Mouse (Mus musculus) stomach, embryonic 16.5 days (tissue): ENCODE results near the gene Olfr157. TPM values are rescaled to one million over a fixed set of nuclear protein-coding genes. Genes with fewer than 3 reads are reported as not detected.
"Not testable (repeated sequence)": the region's sequence is repeated elsewhere in the genome, so short reads cannot be mapped to it uniquely, and the experiment has no call there.

Experiments used
- ATAC-seq: fragments of 200-750 bp; cut with Nextera tagmentation; 2 replicates; pipeline ENCODE4 v1.8.0; 2017; ENCODE audit warnings: moderate number of reproducible peaks, moderate TSS enrichment; ENCODE audit not compliant: insufficient read depth, low FRiP score
- H3K27ac ChIP-seq: fragments of 300-500 bp; sonication (generic); 2 replicates; pipeline ENCODE4 v1.5.1; 2014; ENCODE audit warnings: low read length
- H3K27me3 ChIP-seq: fragments of 300-500 bp; sonication (generic); 2 replicates; pipeline ENCODE4 v1.6.1; 2014; ENCODE audit warnings: low read length, control low read depth, mixed read lengths; ENCODE audit not compliant: control insufficient read depth, insufficient read depth
- H3K36me3 ChIP-seq: fragments of 300-500 bp; sonication (generic); 2 replicates; pipeline ENCODE4 v1.6.1; 2014; ENCODE audit warnings: low read length; ENCODE audit not compliant: control insufficient read depth, insufficient read depth
- H3K4me1 ChIP-seq: fragments of 300-500 bp; sonication (generic); 2 replicates; pipeline ENCODE4 v1.6.1; 2014; ENCODE audit warnings: low read length, control low read depth, mixed read lengths; ENCODE audit not compliant: control insufficient read depth, insufficient read depth
- H3K4me2 ChIP-seq: fragments of 300-500 bp; sonication (generic); 2 replicates; pipeline ENCODE4 v1.6.1; 2014; ENCODE audit warnings: low read depth, low read length, mixed read lengths
- H3K4me3 ChIP-seq: fragments of 300-500 bp; sonication (generic); replicated peaks from 2 replicates; pipeline ENCODE4 v1.5.1; 2014; ENCODE audit warnings: mild to moderate bottlenecking, low read length
- H3K9ac ChIP-seq: fragments of 300-500 bp; sonication (generic); 2 replicates; pipeline ENCODE4 v1.6.1; 2014; ENCODE audit warnings: low read length
- H3K9me3 ChIP-seq: fragments of 300-500 bp; sonication (generic); replicated peaks from 2 replicates; pipeline ENCODE4 v1.6.1; 2016; ENCODE audit warnings: low read length, control low read depth; ENCODE audit not compliant: control insufficient read depth
- WGBS: fragments of 180-500 bp; shearing (Covaris S2); extraction: QIAGEN DNeasy Blood & Tissue Kit; methylation state at CpG from one replicate; pipeline ENCODE4 v1.1.7; 2014; 5-methylcytosine and 5-hydroxymethylcytosine counted together
- polyA plus RNA-seq: library from polyadenylated mRNA; unstranded; fragments of >200 nt; fragmentation: Nextera tagmentation; extraction: Ambion mirVana; gene quantifications from 2 replicates; pipeline ENCODE4 v1.2.1, GENCODE M21; 2015

Gene Olfr157
- polyA plus RNA-seq, 1 experiment from 2014 or later: not detected

DNA sequence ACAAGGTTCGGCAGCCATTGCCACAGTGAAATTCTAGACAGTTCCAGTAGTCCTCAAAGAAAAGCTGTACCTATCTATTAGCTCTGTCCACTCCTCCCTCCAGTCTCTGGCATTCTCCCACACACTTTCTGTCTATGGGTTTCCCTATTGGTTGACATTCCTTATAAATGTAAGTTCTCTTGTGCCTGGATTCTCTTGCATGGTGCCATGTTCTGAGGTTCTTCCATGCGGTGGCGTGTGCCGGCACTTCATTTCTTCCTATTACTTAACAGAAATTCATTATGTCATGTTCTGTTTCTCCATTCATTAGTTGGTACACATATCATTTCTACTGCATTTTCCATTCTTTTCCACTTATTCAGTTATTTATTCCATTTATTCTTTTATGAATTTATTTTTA lies 11.2 kb downstream of the Olfr157 start:
- Histone ChIP-seq H3K27ac (no peak overlapping the region), H3K4me1 (no peaks in the 10 kb centered on the region), H3K4me2 (no peak overlapping the region), H3K4me3 (no peak overlapping the region), H3K36me3 (no peaks in the 10 kb centered on the region), H3K27me3 (no peaks in the 10 kb centered on the region), H3K9me3 (no peaks in the 10 kb centered on the region), H3K9ac (no peak overlapping the region)
- no peak for ATAC-seq
- 87% methylated on average over 4 of the region's 4 CpGs for WGBS

DNA sequence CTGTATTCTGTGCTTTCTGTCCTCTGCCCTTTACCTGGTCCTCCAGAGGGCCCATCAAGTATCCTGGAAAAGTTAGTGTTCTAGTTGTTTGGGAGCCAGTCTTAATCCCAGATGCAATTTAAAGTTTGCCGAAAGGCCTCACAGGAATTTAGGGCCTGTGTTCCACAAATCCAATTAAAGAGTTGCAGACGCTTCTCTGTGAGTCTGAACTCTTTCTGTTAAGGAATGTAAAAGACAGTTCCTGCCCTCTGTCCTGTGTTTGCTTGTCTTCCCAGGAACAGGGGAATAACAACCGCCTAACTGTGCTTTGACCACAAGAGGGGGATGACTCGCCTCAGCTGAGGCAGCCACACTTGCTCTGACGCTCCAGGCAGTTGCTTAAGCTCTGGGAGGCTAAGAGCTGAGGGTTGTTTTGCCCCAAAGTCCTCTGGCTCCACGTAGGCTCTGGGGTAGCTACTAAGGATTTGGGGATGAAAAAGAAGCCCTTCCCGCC lies 16.1 kb downstream of the Olfr157 start, which contains the start of gene Olfr156:
Gene Olfr156, minus strand, starts transcription at position 51 of the 493 bp plus-strand sequence.
- Histone ChIP-seq H3K27ac (no peak within 1 kb of the TSS), H3K9me3 (no peaks in the 10 kb centered on the region), H3K27me3 (no peaks in the 10 kb centered on the region), H3K4me1 (no peaks in the 10 kb centered on the region), H3K4me2 (no peak within 1 kb of the TSS), H3K36me3 (no peaks in the 10 kb centered on the region), H3K4me3 (no peak within 1 kb of the TSS), H3K9ac (no peak within 1 kb of the TSS)
- WGBS: 16% methylated on average over 7 of the region's 7 CpGs
- no peak; the same call in 1 of the 2 replicates for ATAC-seq

DNA sequence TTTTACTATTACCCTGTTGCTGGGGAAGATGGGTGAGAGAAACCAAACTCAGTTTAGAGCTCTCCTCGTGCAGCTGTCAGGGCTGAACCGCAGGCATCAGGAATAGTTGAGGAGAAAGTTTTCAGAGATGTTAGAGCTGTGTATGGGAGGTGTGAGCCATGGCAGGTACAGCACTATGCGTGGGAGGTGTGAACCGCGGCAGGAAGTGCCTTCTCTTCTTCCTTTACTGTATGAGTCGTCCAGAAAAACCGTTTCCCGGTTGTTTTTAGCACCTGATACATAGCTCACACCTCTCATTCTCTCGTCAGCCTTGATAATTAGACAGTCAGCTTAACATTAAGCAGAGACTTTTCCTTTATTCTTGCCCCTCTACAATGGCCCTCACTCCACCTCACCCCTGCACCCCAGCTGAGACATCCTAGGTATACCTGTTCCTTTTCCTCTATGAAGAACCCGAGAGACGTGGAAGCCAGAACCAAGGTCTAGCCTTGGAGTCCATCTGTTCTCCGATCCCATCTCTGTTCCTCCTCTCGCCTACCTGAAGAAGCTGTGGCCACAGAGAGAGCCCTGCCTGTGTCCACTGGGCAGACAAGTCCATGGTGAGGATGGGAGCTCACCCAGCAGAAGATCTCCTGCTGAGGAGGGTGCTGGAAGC lies 17.0 kb downstream of the Olfr157 start:
- Histone ChIP-seq H3K36me3 (no peaks in the 10 kb centered on the region), H3K27me3 (no peaks in the 10 kb centered on the region), H3K4me3 (no peak overlapping the region), H3K4me1 (no peaks in the 10 kb centered on the region), H3K9me3 (no peaks in the 10 kb centered on the region), H3K9ac (no peak overlapping the region), H3K4me2 (no peak overlapping the region), H3K27ac (no peak overlapping the region)
- 79% methylated on average over 13 of the region's 13 CpGs for WGBS
- no peak for ATAC-seq

DNA sequence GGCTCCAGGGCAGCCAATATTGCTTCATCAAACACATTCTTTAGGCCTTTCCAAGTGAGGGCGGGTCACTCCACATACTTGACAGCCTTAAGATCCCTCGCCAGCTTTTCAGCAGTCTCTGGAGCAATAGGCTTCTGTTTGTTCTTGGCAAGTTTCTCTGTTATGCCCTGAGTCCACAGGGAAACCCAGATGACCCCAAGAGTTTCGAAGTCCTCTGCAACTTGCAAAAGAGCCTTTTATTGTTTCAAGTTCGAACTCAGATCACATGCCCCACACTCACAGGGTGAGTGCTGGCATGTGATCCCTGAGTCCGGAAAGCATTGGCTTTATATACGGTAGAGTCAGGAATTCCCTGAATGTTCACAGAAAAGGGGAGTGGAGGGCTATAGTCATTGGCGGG lies 41.1 kb downstream of the Olfr157 start:
- H3K4me2 ChIP-seq: no peak overlapping the region
- no peak overlapping the region for H3K4me3 ChIP-seq
- H3K36me3 ChIP-seq: no peaks in the 10 kb centered on the region
- 61% methylated on average over 7 of the region's 7 CpGs for WGBS
- H3K4me1 ChIP-seq: no peaks in the 10 kb centered on the region
- no peaks in the 10 kb centered on the region for H3K27me3 ChIP-seq
- H3K9ac ChIP-seq: no peak overlapping the region
- 0 out of 2 replicates have a peak, but pooled peaks cover 6% of the 10 kb centered on the region for H3K9me3 ChIP-seq
- no peak for ATAC-seq
- no peak overlapping the region for H3K27ac ChIP-seq

DNA sequence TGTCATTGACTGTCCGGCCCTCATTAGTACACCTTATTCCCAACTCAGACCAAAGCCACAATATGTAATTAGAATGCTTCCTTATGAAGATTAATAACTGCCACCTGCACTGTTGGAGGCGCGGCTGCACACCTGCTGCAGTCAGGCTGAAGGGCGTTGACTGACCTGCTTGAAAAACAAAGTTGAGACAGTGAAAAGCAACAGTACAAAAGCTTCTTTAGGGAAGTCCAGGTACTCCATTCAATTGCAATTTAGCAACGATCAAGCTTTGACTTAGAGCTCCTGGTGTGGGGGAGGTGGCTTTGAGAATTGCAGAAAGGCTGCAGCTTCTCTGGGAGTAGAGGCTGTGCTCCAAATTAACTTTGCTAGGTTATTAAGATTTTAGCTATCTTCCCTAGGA lies 44.2 kb downstream of the Olfr157 start:
- WGBS: 76% methylated on average over 5 of the region's 5 CpGs
- H3K27me3 ChIP-seq, H3K4me3 ChIP-seq, H3K27ac ChIP-seq, H3K4me2 ChIP-seq, ATAC-seq, H3K9ac ChIP-seq, H3K36me3 ChIP-seq, H3K9me3 ChIP-seq, H3K4me1 ChIP-seq: not testable (repeated sequence)

DNA sequence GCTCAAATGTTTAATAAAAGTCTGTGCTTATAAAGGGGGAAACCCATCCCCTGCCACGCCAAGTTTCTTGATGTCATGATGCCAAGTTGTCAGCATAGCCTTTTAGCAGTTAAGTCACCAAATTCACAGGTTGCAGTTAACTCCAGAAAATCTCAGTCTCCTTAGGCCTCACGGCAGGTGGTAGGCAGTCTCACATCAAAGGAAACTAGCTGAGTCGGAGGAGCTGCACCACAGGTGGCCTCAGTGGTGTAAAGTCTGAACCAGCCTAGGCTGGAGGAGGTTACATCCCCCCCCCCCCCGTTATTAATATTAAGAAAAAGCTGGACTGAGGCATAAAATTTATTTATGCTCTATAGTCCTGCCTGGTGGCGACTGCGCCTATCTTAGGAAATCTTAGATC lies 44.7 kb downstream of the Olfr157 start:
- no peak overlapping the region for H3K9ac ChIP-seq
- no peaks in the 10 kb centered on the region for H3K27me3 ChIP-seq
- no peaks in the 10 kb centered on the region for H3K36me3 ChIP-seq
- H3K4me3 ChIP-seq: no peak overlapping the region
- WGBS: 72% methylated on average over 6 of the region's 6 CpGs
- H3K4me2 ChIP-seq: no peak overlapping the region
- ATAC-seq: no peak
- no peaks in the 10 kb centered on the region for H3K9me3 ChIP-seq
- no peaks in the 10 kb centered on the region for H3K4me1 ChIP-seq
- H3K27ac ChIP-seq: no peak overlapping the region

Other genes with a start within 250 kb of the Olfr157 start
- gene Npr2, start 208.3 kb downstream of the Olfr157 start, polyA plus RNA-seq: 8.9 and 9.6 TPM in 2 replicates
- gene Spag8, start 186.6 kb downstream of the Olfr157 start, polyA plus RNA-seq: 1.3 TPM in 2 replicates
- gene Hint2, start 183.7 kb downstream of the Olfr157 start, polyA plus RNA-seq: 97.0 and 101 TPM in 2 replicates
- 3.0 and 3.5 TPM in 2 replicates for gene Tmem8b, start 171.2 kb downstream of the Olfr157 start, polyA plus RNA-seq
- gene Fam221b, start 171.1 kb downstream of the Olfr157 start, polyA plus RNA-seq: 2.6 and 3.2 TPM in 2 replicates
- gene Olfr70, start 139.4 kb downstream of the Olfr157 start, polyA plus RNA-seq: not detected in 2 replicates
- not detected in 2 replicates for gene Olfr71, start 129.9 kb downstream of the Olfr157 start, polyA plus RNA-seq
- gene Hrct1, start 113.0 kb downstream of the Olfr157 start, polyA plus RNA-seq: 1.6 and 2.2 TPM in 2 replicates
- 0.05 and 0.06 TPM in 2 replicates for gene Spaar, start 110.2 kb downstream of the Olfr157 start, polyA plus RNA-seq
- gene Olfr159, start 69.2 kb downstream of the Olfr157 start, polyA plus RNA-seq: not detected in 2 replicates
- gene Olfr156, start 16.3 kb downstream of the Olfr157 start, polyA plus RNA-seq: not detected in 2 replicates
- gene Olfr155, start 11.4 kb upstream of the Olfr157 start, polyA plus RNA-seq: not detected in 2 replicates
- 23.8 and 25.4 TPM in 2 replicates for gene Reck, start 35.3 kb upstream of the Olfr157 start, polyA plus RNA-seq
- 105 and 120 TPM in 2 replicates for gene Glipr2, start 117.2 kb upstream of the Olfr157 start, polyA plus RNA-seq
- gene Ccin, start 143.3 kb upstream of the Olfr157 start, polyA plus RNA-seq: not detected in 2 replicates
- gene Clta, start 164.3 kb upstream of the Olfr157 start, polyA plus RNA-seq: 183 and 186 TPM in 2 replicates
- 30.0 and 33.1 TPM in 2 replicates for gene Gne, start 244.0 kb upstream of the Olfr157 start, polyA plus RNA-seq